Mouse (Mus musculus) embryonic facial prominence, embryonic 11.5 days (tissue): ENCODE data around the gene Cntnap5c. TPM values are rescaled to one million over a fixed set of nuclear protein-coding genes. Genes with fewer than 3 reads are reported as not detected.

Experiments used
- ATAC-seq: fragments of 200-750 bp; cut with Nextera tagmentation; replicated peaks from 2 replicates; pipeline ENCODE4 v1.8.0; 2017; ENCODE audit warnings: low read depth; ENCODE audit not compliant: insufficient number of reproducible peaks, low FRiP score, low TSS enrichment
- DNase-seq: peaks from one replicate; pipeline ENCODE4 v3.0.0-alpha.2; 2015; ENCODE audit warnings: low spot score
- H3K27ac ChIP-seq: fragments of 300-500 bp; sonication (generic); replicated peaks from 2 replicates; pipeline ENCODE4 v1.5.1; 2014; ENCODE audit warnings: mild to moderate bottlenecking, low read depth, low read length, control low read depth
- H3K27me3 ChIP-seq: fragments of 300-500 bp; sonication (generic); 2 replicates; pipeline ENCODE4 v1.6.1; 2014; ENCODE audit warnings: mild to moderate bottlenecking, low read length, moderate library complexity, mixed read lengths; ENCODE audit not compliant: control insufficient read depth, insufficient read depth
- H3K36me3 ChIP-seq: fragments of 300-500 bp; sonication (generic); replicated peaks from 2 replicates; pipeline ENCODE4 v1.6.1; 2014; ENCODE audit warnings: low read depth, mild to moderate bottlenecking, low read length, moderate library complexity, mixed read lengths; ENCODE audit not compliant: control insufficient read depth, insufficient read depth
- H3K4me1 ChIP-seq: fragments of 300-500 bp; sonication (generic); 2 replicates; pipeline ENCODE4 v1.6.1; 2014; ENCODE audit warnings: low read length, mixed read lengths; ENCODE audit not compliant: control insufficient read depth, insufficient read depth
- H3K4me2 ChIP-seq: fragments of 300-500 bp; sonication (generic); 2 replicates; pipeline ENCODE4 v1.6.1; 2014; ENCODE audit warnings: low read depth, mild to moderate bottlenecking, control low read depth, low read length, moderate library complexity
- H3K4me3 ChIP-seq: fragments of 300-500 bp; sonication (generic); 2 replicates; pipeline ENCODE4 v1.5.1; 2014; ENCODE audit warnings: low read depth, low read length, control low read depth
- H3K9ac ChIP-seq: fragments of 300-500 bp; sonication (generic); replicated peaks from 2 replicates; pipeline ENCODE4 v1.6.1; 2014; ENCODE audit warnings: mild to moderate bottlenecking, control low read depth, low read length
- H3K9me3 ChIP-seq: fragments of 300-500 bp; sonication (generic); replicated peaks from 2 replicates; pipeline ENCODE4 v1.6.1; 2016; ENCODE audit warnings: mild to moderate bottlenecking, low read length, inconsistent platforms, mixed read lengths; ENCODE audit not compliant: control insufficient read depth
- WGBS: fragments of 180-500 bp; shearing (Covaris S2); extraction: QIAGEN DNeasy Blood & Tissue Kit; methylation state at CpG from one replicate; pipeline ENCODE4 v1.1.7; 2014; 5-methylcytosine and 5-hydroxymethylcytosine counted together
- polyA plus RNA-seq: library from polyadenylated mRNA; unstranded; fragments of >200 nt; fragmentation: Nextera tagmentation; extraction: Ambion mirVana; gene quantifications from 2 replicates; pipeline ENCODE4 v1.2.1, GENCODE M21; 2014

The Cntnap5c gene
- 0.10 TPM in 1 of 2 replicates, not detected in the other for polyA plus RNA-seq

DNA sequence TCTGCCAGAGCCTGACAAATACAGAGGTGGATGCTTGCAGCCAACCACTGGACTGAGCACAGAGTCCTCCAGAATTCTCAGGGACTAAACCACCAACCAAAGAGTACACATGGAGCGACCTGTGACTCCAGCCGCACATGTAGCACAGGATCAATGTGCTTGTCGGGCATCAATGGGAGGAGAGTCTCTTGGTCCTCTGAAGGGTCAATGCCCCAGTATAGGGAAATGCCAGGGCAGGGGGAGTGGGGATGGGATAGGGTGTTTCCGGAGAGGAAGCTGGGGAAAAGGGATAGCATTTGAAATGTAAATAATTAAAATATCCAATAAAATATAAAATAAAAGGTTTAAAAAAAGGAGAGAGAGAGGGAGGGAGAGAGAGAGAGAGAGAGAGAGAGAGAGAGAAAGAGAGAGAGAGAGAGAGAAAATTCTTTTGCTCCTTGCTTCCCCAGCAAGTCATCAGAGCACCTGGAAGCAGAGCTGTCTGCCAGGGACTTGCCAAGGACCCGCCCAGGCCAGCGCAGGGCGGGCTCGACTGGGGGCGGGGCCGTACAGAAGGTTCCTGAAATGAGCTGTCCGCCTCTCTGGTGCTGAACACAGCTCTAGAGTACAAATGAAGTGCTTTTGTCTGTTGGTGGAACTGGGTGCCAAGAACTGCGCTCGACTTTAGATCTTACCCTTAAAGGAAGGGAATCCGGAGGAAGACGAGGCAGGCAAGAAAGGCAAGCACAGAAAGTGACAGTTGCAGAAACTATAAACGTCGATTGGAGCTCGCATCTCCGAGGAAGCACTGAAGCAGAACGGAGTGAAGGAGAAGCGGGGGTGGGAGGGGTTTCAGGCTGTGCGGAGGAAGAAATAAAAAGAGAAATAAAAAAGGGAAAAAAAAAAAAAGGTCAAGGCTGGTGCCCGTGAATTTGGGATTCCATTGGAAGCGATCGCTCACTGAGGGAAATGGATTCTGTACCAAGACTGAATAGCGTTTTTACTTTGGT is at the start of gene Cntnap5c:
Gene Cntnap5c (plus strand): TSS at position 949 of the 989 bp plus-strand sequence.
- 19% methylated on average over 26 of the region's 26 CpGs for WGBS
- Histone ChIP-seq H3K9me3 (no peaks in the 10 kb centered on the region), H3K27me3 (no peaks in the 10 kb centered on the region), H3K36me3 (no peaks in the 10 kb centered on the region), H3K4me3 (no peak within 1 kb of the TSS), H3K4me1 (no peaks in the 10 kb centered on the region), H3K27ac (no peak within 1 kb of the TSS), H3K9ac (no peak within 1 kb of the TSS), H3K4me2 (no peak within 1 kb of the TSS; the same call in 1 of the 2 replicates)
- peak; percentile 92 for ATAC-seq
- DNase-seq = peak; percentile 90

DNA sequence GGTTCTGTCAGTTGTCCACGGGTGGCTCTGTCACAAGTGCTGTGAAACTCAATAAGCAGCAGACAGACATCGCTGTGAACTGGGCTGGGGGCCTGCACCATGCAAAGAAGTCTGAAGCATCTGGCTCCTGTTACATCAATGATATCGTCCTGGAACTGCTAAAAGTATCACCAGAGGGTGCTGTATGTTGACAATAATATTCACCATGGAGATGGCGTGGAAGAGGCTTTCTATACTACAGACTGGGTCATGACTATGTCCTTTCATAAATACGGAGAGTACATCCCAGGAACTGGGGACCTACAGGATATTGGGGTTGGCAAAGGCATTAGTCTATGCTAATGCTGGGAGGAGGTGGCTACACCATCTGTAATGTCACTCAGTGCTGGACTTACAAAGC is 27.3 kb upstream of the Cntnap5c start, which contains the start of gene Gm21834:
Gene Gm21834 (minus strand): TSS at position 101 of the 400 bp plus-strand sequence.
- Histone ChIP-seq H3K36me3 (no peaks in the 10 kb centered on the region), H3K27me3 (no peaks in the 10 kb centered on the region), H3K4me1 (no peaks in the 10 kb centered on the region), H3K4me2 (no peak within 1 kb of the TSS), H3K27ac (no peak within 1 kb of the TSS), H3K4me3 (no peak within 1 kb of the TSS), H3K9me3 (no peaks in the 10 kb centered on the region), H3K9ac (no peak within 1 kb of the TSS)
- WGBS = 84% methylated on average over 5 of the region's 5 CpGs
- DNase-seq (no peak), ATAC-seq (no peak)

DNA sequence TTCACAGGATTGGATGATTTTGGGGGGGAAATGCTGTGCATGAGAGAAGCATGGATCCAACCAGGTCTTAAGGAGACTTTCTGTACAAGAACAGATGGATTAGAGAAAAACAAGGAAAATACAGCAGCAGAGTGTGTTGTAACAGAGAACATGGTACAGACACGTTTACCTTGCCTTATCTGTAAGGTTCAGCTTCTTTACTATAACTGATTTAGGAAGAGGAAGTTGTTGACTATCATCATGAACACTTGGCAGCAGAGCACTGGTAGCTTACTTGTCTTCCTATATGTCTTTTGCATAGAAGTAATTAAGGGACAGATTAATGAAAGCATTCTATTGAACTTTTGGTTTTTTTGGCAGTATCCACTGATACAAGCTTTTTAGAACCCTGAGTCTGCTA is 11.3 kb upstream of the Cntnap5c start:
- no peak for ATAC-seq
- Histone ChIP-seq H3K4me1 (no peaks in the 10 kb centered on the region), H3K36me3 (no peaks in the 10 kb centered on the region), H3K27ac (no peak overlapping the region), H3K27me3 (no peaks in the 10 kb centered on the region), H3K4me3 (no peak overlapping the region), H3K9ac (no peak overlapping the region), H3K9me3 (no peaks in the 10 kb centered on the region), H3K4me2 (no peak overlapping the region)
- WGBS = 64% methylated on average over 1 of the region's 1 CpGs
- no peak for DNase-seq

DNA sequence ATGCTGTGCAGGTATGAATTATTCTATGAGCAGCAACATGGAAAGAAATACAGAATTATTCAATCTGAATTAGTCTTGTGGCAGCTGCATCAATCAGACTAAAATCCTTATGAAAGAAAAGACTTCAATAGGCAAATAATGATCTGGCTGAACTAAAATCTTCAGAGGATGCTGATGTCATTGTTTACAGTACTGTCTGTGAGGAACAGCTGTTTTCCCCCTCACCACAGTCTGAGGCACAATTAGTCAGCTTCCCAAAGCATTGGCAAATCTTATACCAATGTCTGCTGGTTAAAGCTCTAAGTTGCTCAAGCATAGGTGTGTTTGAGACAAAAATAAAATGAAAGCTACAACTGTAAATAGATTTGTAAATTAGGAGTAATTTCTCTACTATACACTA is 2.1 kb upstream of the Cntnap5c start:
- ATAC-seq = no peak
- H3K9me3 ChIP-seq = no peaks in the 10 kb centered on the region
- H3K4me3 ChIP-seq = no peak overlapping the region
- no peak overlapping the region for H3K27ac ChIP-seq
- H3K36me3 ChIP-seq = no peaks in the 10 kb centered on the region
- H3K4me2 ChIP-seq = no peak overlapping the region
- H3K4me1 ChIP-seq = no peaks in the 10 kb centered on the region
- H3K27me3 ChIP-seq = no peaks in the 10 kb centered on the region
- no peak overlapping the region for H3K9ac ChIP-seq
- no peak for DNase-seq

DNA sequence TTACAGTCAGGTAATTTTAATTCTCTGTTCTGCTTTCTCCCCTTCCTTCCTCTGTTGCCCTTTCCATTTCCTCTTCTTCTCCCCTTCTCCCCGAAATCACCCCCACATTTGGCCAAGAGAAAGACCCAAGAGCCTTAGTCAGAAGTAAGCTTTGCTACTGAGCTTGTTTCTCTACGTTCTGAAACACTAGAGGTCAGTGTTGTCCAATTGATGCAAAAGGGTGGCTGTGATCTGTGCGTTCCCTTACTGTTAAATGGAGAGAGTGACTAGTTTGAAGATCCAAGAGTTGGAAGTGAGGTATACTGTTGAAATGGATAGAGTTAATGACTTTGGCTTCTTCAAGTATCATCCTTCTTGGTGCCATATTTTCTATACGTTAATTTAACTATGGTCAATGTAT is 1.5 kb downstream of the Cntnap5c start:
- Histone ChIP-seq H3K36me3 (no peaks in the 10 kb centered on the region), H3K9ac (no peak overlapping the region), H3K4me2 (no peak overlapping the region), H3K9me3 (no peaks in the 10 kb centered on the region), H3K4me1 (no peaks in the 10 kb centered on the region), H3K27ac (no peak overlapping the region), H3K4me3 (no peak overlapping the region), H3K27me3 (no peaks in the 10 kb centered on the region)
- DNase-seq = peak; percentile 43
- 19% methylated on average over 4 of the region's 4 CpGs for WGBS
- no peak for ATAC-seq

DNA sequence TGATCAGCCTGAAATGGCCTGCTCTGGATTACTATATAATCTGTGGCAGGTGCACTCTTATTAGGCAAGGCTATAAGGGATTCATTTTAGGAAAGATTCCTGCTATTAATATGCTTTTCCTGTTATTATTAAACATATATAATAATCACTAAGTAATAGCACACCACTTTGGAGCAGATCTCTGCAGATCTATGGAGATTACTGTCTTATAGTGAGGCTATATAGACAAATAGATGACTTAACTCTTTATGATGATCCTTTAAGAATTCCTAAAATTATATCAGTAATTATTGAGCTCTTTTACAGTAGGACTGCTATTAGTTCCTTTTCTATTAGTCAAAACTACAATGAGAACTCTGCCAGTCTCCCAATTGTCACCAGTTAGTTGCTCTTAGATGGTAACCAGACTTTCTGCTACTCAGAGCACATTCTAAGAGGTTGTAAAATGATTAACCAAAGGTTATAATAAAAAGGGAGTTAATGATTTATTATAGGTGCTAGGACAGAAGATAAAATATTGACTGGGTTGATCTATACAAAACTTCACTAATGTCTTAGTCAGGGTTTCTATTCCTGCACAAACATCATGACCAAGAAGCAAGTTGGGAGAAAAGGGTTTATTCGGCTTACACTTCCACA is 18.9 kb downstream of the Cntnap5c start:
- no peaks in the 10 kb centered on the region for H3K9me3 ChIP-seq
- H3K27me3 ChIP-seq = no peaks in the 10 kb centered on the region
- no peaks in the 10 kb centered on the region for H3K4me1 ChIP-seq
- H3K4me3 ChIP-seq = no peak overlapping the region
- ATAC-seq (no peak), DNase-seq (no peak)
- WGBS = 86% methylated on average over 1 of the region's 1 CpGs
- H3K4me2 ChIP-seq = no peak overlapping the region
- H3K36me3 ChIP-seq = no peaks in the 10 kb centered on the region
- no peak overlapping the region for H3K27ac ChIP-seq
- H3K9ac ChIP-seq = no peak overlapping the region

DNA sequence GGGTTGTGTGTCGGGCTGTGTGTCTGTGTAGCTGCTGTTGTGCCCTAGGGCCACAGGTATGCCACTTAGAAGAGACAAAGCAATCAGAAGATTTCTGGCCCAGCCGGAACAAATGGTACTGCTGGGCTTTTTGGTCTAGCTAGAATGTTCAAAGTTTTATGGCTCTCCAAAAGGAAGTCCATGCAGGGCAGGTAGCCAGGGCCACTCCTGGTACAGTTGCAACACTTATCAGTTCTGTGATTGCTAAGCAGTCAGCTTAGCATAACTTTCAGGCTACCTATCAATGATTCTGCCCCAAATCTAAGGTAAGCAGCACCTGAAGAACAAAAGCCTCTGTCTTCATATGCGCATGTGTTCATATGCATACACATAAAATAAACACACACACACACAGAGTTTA is 26.0 kb downstream of the Cntnap5c start:
- Histone ChIP-seq H3K27me3 (no peaks in the 10 kb centered on the region), H3K4me2 (no peak overlapping the region), H3K36me3 (no peaks in the 10 kb centered on the region), H3K27ac (no peak overlapping the region), H3K4me1 (no peaks in the 10 kb centered on the region), H3K4me3 (no peak overlapping the region), H3K9ac (no peak overlapping the region), H3K9me3 (no peaks in the 10 kb centered on the region)
- WGBS = 79% methylated on average over 3 of the region's 3 CpGs
- DNase-seq (no peak), ATAC-seq (no peak)
